24 mouse cellular contexts compared by ENCODE assay signal in genomic region chr6:7832564-7833175, GRCm38 (mm10). TPM values are rescaled to one million over a fixed set of nuclear protein-coding genes. Genes with fewer than 3 reads are reported as not detected.
DNase-seq lines count a peak whose midpoint lies in the region; ATAC-seq lines count a peak whose summit lies in the region.
"Had no signal": no experiment of that assay in that cellular context is flagged by ENCODE, and none has a peak within 500 bp of the region (broad histone marks: within the 10 kb centered on the region; RNA-seq: fewer than 3 reads in every experiment).

No protein-coding gene starts in this region.

- H3K4me2 ChIP-seq in neural tube, embryonic 11.5 days (ENCODE audit: low read depth), result no peak overlapping the region
- no peak overlapping the region for H3K4me2 ChIP-seq in neural tube, embryonic 15.5 days
- H3K4me2 ChIP-seq: embryonic facial prominence, embryonic 12.5 days; embryonic facial prominence, embryonic 15.5 days; forebrain, embryonic 15.5 days; heart, embryonic 11.5 days; hindbrain, embryonic 13.5 days had no signal

- H3K9ac ChIP-seq in neural tube, embryonic 11.5 days (ENCODE audit: low read length), result no peak overlapping the region
- H3K9ac ChIP-seq in neural tube, embryonic 15.5 days (replicated peaks), result no peak overlapping the region
- H3K9ac ChIP-seq: embryonic facial prominence, embryonic 12.5 days; embryonic facial prominence, embryonic 15.5 days; forebrain, embryonic 15.5 days; hindbrain, embryonic 13.5 days had no signal

- H3K9me3 ChIP-seq in neural tube, embryonic 11.5 days (ENCODE audit: control insufficient read depth, low read length), result no peaks in the 10 kb centered on the region
- H3K9me3 ChIP-seq in neural tube, embryonic 15.5 days (replicated peaks), result 0 out of 2 replicates have a peak, but pooled peaks cover 3% of the 10 kb centered on the region
- no peaks in the 10 kb centered on the region for H3K9me3 ChIP-seq in limb, embryonic 10.5 days (replicated peaks)
- H3K9me3 ChIP-seq: embryonic facial prominence, embryonic 12.5 days; embryonic facial prominence, embryonic 15.5 days; forebrain, embryonic 15.5 days; hindbrain, embryonic 10.5 days; hindbrain, embryonic 13.5 days had no signal

- no peaks in the 10 kb centered on the region for H3K36me3 ChIP-seq in neural tube, embryonic 11.5 days (ENCODE audit: control insufficient read depth, insufficient read depth, low read length)
- no peaks in the 10 kb centered on the region for H3K36me3 ChIP-seq in neural tube, embryonic 15.5 days
- H3K36me3 ChIP-seq in limb, embryonic 10.5 days, result no peaks in the 10 kb centered on the region
- H3K36me3 ChIP-seq: embryonic facial prominence, embryonic 12.5 days; embryonic facial prominence, embryonic 15.5 days; forebrain, embryonic 15.5 days; hindbrain, embryonic 10.5 days; hindbrain, embryonic 13.5 days had no signal

- no peaks in the 10 kb centered on the region for H3K27me3 ChIP-seq in neural tube, embryonic 11.5 days (ENCODE audit: control insufficient read depth, insufficient read depth, low read length)
- no peaks in the 10 kb centered on the region for H3K27me3 ChIP-seq in neural tube, embryonic 15.5 days (replicated peaks)
- no peaks in the 10 kb centered on the region for H3K27me3 ChIP-seq in limb, embryonic 10.5 days (ENCODE audit: low read depth, poor library complexity, severe bottlenecking)
- H3K27me3 ChIP-seq: embryonic facial prominence, embryonic 12.5 days; embryonic facial prominence, embryonic 15.5 days; forebrain, embryonic 15.5 days; hindbrain, embryonic 13.5 days had no signal

- no peak overlapping the region for H3K4me3 ChIP-seq in neural tube, embryonic 11.5 days (ENCODE audit: low read depth, low read length)
- H3K4me3 ChIP-seq in neural tube, embryonic 15.5 days (replicated peaks), result no peak overlapping the region
- H3K4me3 ChIP-seq in limb, embryonic 10.5 days, result no peak overlapping the region
- H3K4me3 ChIP-seq: embryonic facial prominence, embryonic 12.5 days; embryonic facial prominence, embryonic 15.5 days; forebrain, embryonic 15.5 days; gastrocnemius, adult 2 months; hindbrain, embryonic 10.5 days; hindbrain, embryonic 13.5 days had no signal

- 63% methylated on average over 6 of the region's 6 CpGs for WGBS in neural tube, embryonic 11.5 days
- 32% methylated on average over 6 of the region's 6 CpGs for WGBS in neural tube, embryonic 15.5 days
- WGBS in limb, embryonic 10.5 days, result 41% methylated on average over 6 of the region's 6 CpGs

- peak; percentile 53; the same call in 1 of the 2 replicates for ATAC-seq in neural tube, embryonic 11.5 days (ENCODE audit: insufficient read depth, low FRiP score, low TSS enrichment)
- ATAC-seq in neural tube, embryonic 15.5 days (ENCODE audit: low FRiP score), result no peak
- ATAC-seq: CD4-positive, CD25-positive, alpha-beta regulatory T cell, adult 4 months; forebrain, embryonic 15.5 days; hindbrain, embryonic 16.5 days; inflammation-experienced regulatory T-cells, adult 6 months had no signal

- no peaks in the 10 kb centered on the region for H3K4me1 ChIP-seq in neural tube, embryonic 11.5 days (ENCODE audit: control insufficient read depth, insufficient read depth, low read length)
- H3K4me1 ChIP-seq in neural tube, embryonic 15.5 days, result no peaks in the 10 kb centered on the region
- peaks cover 35% of the 10 kb centered on the region for H3K4me1 ChIP-seq in limb, embryonic 10.5 days
- H3K4me1 ChIP-seq: embryonic facial prominence, embryonic 12.5 days; embryonic facial prominence, embryonic 15.5 days; hindbrain, embryonic 10.5 days; hindbrain, embryonic 13.5 days had no signal

- no peak overlapping the region for H3K27ac ChIP-seq in neural tube, embryonic 11.5 days (ENCODE audit: low read depth, low read length)
- H3K27ac ChIP-seq in neural tube, embryonic 15.5 days (replicated peaks), result no peak overlapping the region
- H3K27ac ChIP-seq in limb, embryonic 10.5 days, result peak overlapping the region; percentile 73
- H3K27ac ChIP-seq: embryonic facial prominence, embryonic 12.5 days; embryonic facial prominence, embryonic 15.5 days; forebrain, embryonic 15.5 days; gastrocnemius, adult 2 months; hindbrain, embryonic 10.5 days; hindbrain, embryonic 13.5 days had no signal

- no peak for DNase-seq in neural tube, embryonic 11.5 days (ENCODE audit: low spot score)
- DNase-seq in forelimb bud, embryonic 11.5 days (ENCODE audit: low read depth, low spot score), result peak; percentile 82
- no peak for DNase-seq in limb, embryonic 10.5 days (ENCODE audit: low spot score)
- DNase-seq in adrenal gland, adult 8-10 months, result no peak
- DNase-seq in embryo, embryonic 10 days (ENCODE audit: low spot score), result no peak
- DNase-seq: adrenal gland, adult 2 months; adrenal gland, postnatal 25 days; cerebellum, adult 18-20 months; cerebellum, adult 9-10 months; cerebellum, postnatal 14 days; gastrocnemius, adult 2 months; gastrocnemius, postnatal 14 days; heart, adult 11 months; heart, postnatal 36 days had no signal

RNA-seq across cellular contexts. Expression of gene C1galt1, which starts 12.0 kb away (rescaled TPM):
- 5.0 TPM in 2 replicates for polyA plus RNA-seq in neural tube, embryonic 11.5 days (2014; fragmentation: Nextera tagmentation; extraction: Ambion mirVana)
- polyA plus RNA-seq in neural tube, embryonic 15.5 days (2015; fragmentation: Nextera tagmentation; extraction: Ambion mirVana), result 1.8 and 2.4 TPM in 2 replicates
- polyA plus RNA-seq in limb, embryonic 10.5 days (2016; fragmentation: Nextera tagmentation; extraction: Ambion mirVana), result 2.9 and 3.1 TPM in 2 replicates
- 10 to 100 TPM; 24.0 to 27.2 (median 26.3) TPM for total RNA-seq in adrenal gland, adult 8-10 months (2022)
